Mouse (Mus musculus): ENCODE measurements around the gene Sag.

- no peak for TF ChIP-seq CTCF (IDR thresholded peaks at IDR 0.05; ENCODE audit: control insufficient read depth, insufficient read depth, insufficient read length)
- no peak for TF ChIP-seq MAX (IDR thresholded peaks at IDR 0.05)
- no peak for TF ChIP-seq MYOG (IDR thresholded peaks at IDR 0.05; ENCODE audit: control insufficient read depth, extremely low read depth, insufficient read length)
- TF ChIP-seq USF1 (IDR thresholded peaks at IDR 0.05; ENCODE audit: low read depth) = no peak
- no peak for TF ChIP-seq MYOD1 (IDR thresholded peaks at IDR 0.05; ENCODE audit: control insufficient read depth, insufficient read length, low read depth)
These were observed 75.6 kb downstream of the Sag start for GRCm38 (mm10) chr1:87879034-87879433.
